Mouse (Mus musculus): ENCODE data around the gene Pgk1. TPM values are rescaled to one million over a fixed set of nuclear protein-coding genes. Genes with fewer than 3 reads are reported as not detected.
A peak's percentile ranks its signal among the peaks of the same experiment; 100 is the strongest.
"Not testable (repeated sequence)": the region's sequence is repeated elsewhere in the genome, so short reads cannot be mapped to it uniquely, and the experiment has no call there.

Pgk1 gene
- polyA plus RNA-seq, 1 experiment from 2014 or later = 518 TPM

GRCm38 (mm10) chrX:106190091-106190490, 3.2 kb downstream of the Pgk1 start:
- ATAC-seq (replicated peaks; ENCODE audit: low FRiP score) = no peak
- H3K27me3 ChIP-seq (ENCODE audit: control insufficient read depth, insufficient read depth, low read length) = no peaks in the 10 kb centered on the region
- H3K9ac ChIP-seq (ENCODE audit: low read length) = no peak overlapping the region
- H3K4me1 ChIP-seq (replicated peaks; ENCODE audit: control insufficient read depth, insufficient read depth, low read length) = peaks cover 3% of the 10 kb centered on the region; the same call in 1 of the 2 replicates
- H3K4me3 ChIP-seq (ENCODE audit: low read depth, low read length) = peak overlapping the region; percentile 53; the same call in 1 of the 2 replicates
- H3K27ac ChIP-seq (ENCODE audit: low read depth, low read length) = no peak overlapping the region
- no peak for DNase-seq (ENCODE audit: low spot score)
- H3K36me3 ChIP-seq (ENCODE audit: control insufficient read depth, insufficient read depth, low read length) = no peaks in the 10 kb centered on the region
- no peaks in the 10 kb centered on the region for H3K9me3 ChIP-seq (ENCODE audit: control insufficient read depth, low read length)
- H3K4me2 ChIP-seq (ENCODE audit: low read depth, low read length, severe bottlenecking) = peak overlapping the region; percentile 55; the same call in 1 of the 2 replicates
- WGBS = 50% methylated on average over 4 of the region's 4 CpGs

- not testable (repeated sequence) for H3K9me3 ChIP-seq (ENCODE audit: control insufficient read depth, low read length); H3K27me3 ChIP-seq (ENCODE audit: control insufficient read depth, insufficient read depth, low read length); H3K36me3 ChIP-seq (ENCODE audit: control insufficient read depth, insufficient read depth, low read length); H3K9ac ChIP-seq (ENCODE audit: low read length); H3K4me1 ChIP-seq (replicated peaks; ENCODE audit: control insufficient read depth, insufficient read depth, low read length); H3K27ac ChIP-seq (ENCODE audit: low read depth, low read length); DNase-seq (ENCODE audit: low spot score); H3K4me3 ChIP-seq (ENCODE audit: low read depth, low read length); H3K4me2 ChIP-seq (ENCODE audit: low read depth, low read length, severe bottlenecking); ATAC-seq (replicated peaks; ENCODE audit: low FRiP score)
- 91% methylated on average over 5 of the region's 6 CpGs for WGBS
Measured at GRCm38 (mm10) chrX:106194361-106194760, 7.5 kb downstream of the Pgk1 start.

- Histone ChIP-seq H3K4me1 (replicated peaks; ENCODE audit: control insufficient read depth, insufficient read depth, low read length) (no peaks in the 10 kb centered on the region), H3K36me3 (ENCODE audit: control insufficient read depth, insufficient read depth, low read length) (no peaks in the 10 kb centered on the region; the same call in 1 of the 2 replicates), H3K4me3 (ENCODE audit: low read depth, low read length) (no peak overlapping the region), H3K27me3 (ENCODE audit: control insufficient read depth, insufficient read depth, low read length) (no peaks in the 10 kb centered on the region), H3K9ac (ENCODE audit: low read length) (no peak overlapping the region), H3K27ac (ENCODE audit: low read depth, low read length) (no peak overlapping the region), H3K4me2 (ENCODE audit: low read depth, low read length, severe bottlenecking) (no peak overlapping the region), H3K9me3 (ENCODE audit: control insufficient read depth, low read length) (no peaks in the 10 kb centered on the region)
- 71% methylated on average over 5 of the region's 5 CpGs for WGBS
- DNase-seq (ENCODE audit: low spot score) = no peak
- no peak for ATAC-seq (replicated peaks; ENCODE audit: low FRiP score)
Measured at GRCm38 (mm10) chrX:106197308-106197707, 10.4 kb downstream of the Pgk1 start.

- Histone ChIP-seq H3K36me3 (ENCODE audit: control insufficient read depth, insufficient read depth, low read length) (no peaks in the 10 kb centered on the region; the same call in 1 of the 2 replicates), H3K27me3 (ENCODE audit: control insufficient read depth, insufficient read depth, low read length) (no peaks in the 10 kb centered on the region), H3K4me3 (ENCODE audit: low read depth, low read length) (no peak overlapping the region), H3K4me2 (ENCODE audit: low read depth, low read length, severe bottlenecking) (no peak overlapping the region), H3K4me1 (replicated peaks; ENCODE audit: control insufficient read depth, insufficient read depth, low read length) (no peaks in the 10 kb centered on the region), H3K9me3 (ENCODE audit: control insufficient read depth, low read length) (no peaks in the 10 kb centered on the region), H3K27ac (ENCODE audit: low read depth, low read length) (no peak overlapping the region), H3K9ac (ENCODE audit: low read length) (no peak overlapping the region)
- 89% methylated on average over 5 of the region's 5 CpGs for WGBS
- no peak for ATAC-seq (replicated peaks; ENCODE audit: low FRiP score)
- DNase-seq (ENCODE audit: low spot score) = no peak
Measured at GRCm38 (mm10) chrX:106198904-106199303, 12.0 kb downstream of the Pgk1 start.

GRCm38 (mm10) chrX:106209100-106209499, 22.2 kb downstream of the Pgk1 start:
- ATAC-seq (replicated peaks; ENCODE audit: low FRiP score) (no peak), DNase-seq (ENCODE audit: low spot score) (no peak)
- Histone ChIP-seq H3K36me3 (ENCODE audit: control insufficient read depth, insufficient read depth, low read length) (no peaks in the 10 kb centered on the region), H3K27ac (ENCODE audit: low read depth, low read length) (no peak overlapping the region), H3K4me3 (ENCODE audit: low read depth, low read length) (no peak overlapping the region), H3K9ac (ENCODE audit: low read length) (no peak overlapping the region), H3K27me3 (ENCODE audit: control insufficient read depth, insufficient read depth, low read length) (no peaks in the 10 kb centered on the region), H3K4me1 (replicated peaks; ENCODE audit: control insufficient read depth, insufficient read depth, low read length) (no peaks in the 10 kb centered on the region), H3K9me3 (ENCODE audit: control insufficient read depth, low read length) (no peaks in the 10 kb centered on the region), H3K4me2 (ENCODE audit: low read depth, low read length, severe bottlenecking) (no peak overlapping the region)
- WGBS = 87% methylated on average over 2 of the region's 2 CpGs

- peak; percentile 80 for DNase-seq (ENCODE audit: low spot score)
- Histone ChIP-seq H3K27me3 (ENCODE audit: control insufficient read depth, insufficient read depth, low read length) (no peaks in the 10 kb centered on the region), H3K36me3 (ENCODE audit: control insufficient read depth, insufficient read depth, low read length) (no peaks in the 10 kb centered on the region), H3K4me1 (replicated peaks; ENCODE audit: control insufficient read depth, insufficient read depth, low read length) (no peaks in the 10 kb centered on the region), H3K4me3 (ENCODE audit: low read depth, low read length) (peak overlapping the region; percentile 48), H3K9ac (ENCODE audit: low read length) (peak overlapping the region; percentile 68), H3K4me2 (ENCODE audit: low read depth, low read length, severe bottlenecking) (peak overlapping the region; percentile 49), H3K9me3 (ENCODE audit: control insufficient read depth, low read length) (no peaks in the 10 kb centered on the region; the same call in 1 of the 2 replicates), H3K27ac (ENCODE audit: low read depth, low read length) (peak overlapping the region; percentile 50; the same call in 1 of the 2 replicates)
- peak; percentile 94 for ATAC-seq (replicated peaks; ENCODE audit: low FRiP score)
- 25% methylated on average over 58 of the region's 60 CpGs for WGBS
Measured at GRCm38 (mm10) chrX:106219171-106220032, 32.5 kb downstream of the Pgk1 start.

GRCm38 (mm10) chrX:106221058-106221457, 34.2 kb downstream of the Pgk1 start, which contains the start of gene Taf9b:
Taf9b (minus strand) TSS chrX:106221158.
- H3K4me1 ChIP-seq (replicated peaks; ENCODE audit: control insufficient read depth, insufficient read depth, low read length) = no peaks in the 10 kb centered on the region
- no peak within 1 kb of the TSS for H3K27ac ChIP-seq (ENCODE audit: low read depth, low read length)
- no peaks in the 10 kb centered on the region for H3K36me3 ChIP-seq (ENCODE audit: control insufficient read depth, insufficient read depth, low read length)
- 92% methylated on average over 19 of the region's 25 CpGs for WGBS
- ATAC-seq (replicated peaks; ENCODE audit: low FRiP score) = no peak
- no peak within 1 kb of the TSS for H3K9ac ChIP-seq (ENCODE audit: low read length)
- peak within 1 kb of the TSS; percentile 48; the same call in 1 of the 2 replicates for H3K4me3 ChIP-seq (ENCODE audit: low read depth, low read length)
- H3K4me2 ChIP-seq (ENCODE audit: low read depth, low read length, severe bottlenecking) = peak within 1 kb of the TSS; percentile 49; the same call in 1 of the 2 replicates
- no peaks in the 10 kb centered on the region for H3K27me3 ChIP-seq (ENCODE audit: control insufficient read depth, insufficient read depth, low read length)
- H3K9me3 ChIP-seq (ENCODE audit: control insufficient read depth, low read length) = no peaks in the 10 kb centered on the region; the same call in 1 of the 2 replicates
- no peak for DNase-seq (ENCODE audit: low spot score)

Measured in forebrain, embryonic 11.5 days (tissue).